Mouse (Mus musculus): ENCODE results near the gene Ntrk3. TPM values are rescaled to one million over a fixed set of nuclear protein-coding genes. Genes with fewer than 3 reads are reported as not detected.

The Ntrk3 gene
- polyA plus RNA-seq, 1 experiment from 2014 or later = 0.16 TPM

GRCm38 (mm10) chr7:78656181-78656580 is 81.6 kb downstream of the Ntrk3 start:
- Histone ChIP-seq H3K9me3 (replicated peaks) (no peaks in the 10 kb centered on the region), H3K4me3 (no peak overlapping the region), H3K27ac (no peak overlapping the region), H3K36me3 (no peaks in the 10 kb centered on the region), H3K27me3 (ENCODE audit: low read depth, poor library complexity, severe bottlenecking) (no peaks in the 10 kb centered on the region), H3K4me1 (no peaks in the 10 kb centered on the region)
- WGBS = 72% methylated on average over 3 of the region's 3 CpGs
- no peak for DNase-seq (ENCODE audit: low spot score)

- no peaks in the 10 kb centered on the region for H3K27me3 ChIP-seq (ENCODE audit: low read depth, poor library complexity, severe bottlenecking)
- H3K4me3 ChIP-seq = no peak overlapping the region
- H3K9me3 ChIP-seq (replicated peaks) = no peaks in the 10 kb centered on the region
- H3K27ac ChIP-seq = no peak overlapping the region
- H3K4me1 ChIP-seq = no peaks in the 10 kb centered on the region
- WGBS = 25% methylated on average over 4 of the region's 4 CpGs
- DNase-seq (ENCODE audit: low spot score) = no peak
- no peaks in the 10 kb centered on the region for H3K36me3 ChIP-seq
These were observed 84.1 kb downstream of the Ntrk3 start for GRCm38 (mm10) chr7:78653686-78654085.

- no peak for DNase-seq (ENCODE audit: low spot score)
- WGBS = 82% methylated on average over 1 of the region's 1 CpGs
- H3K36me3 ChIP-seq = no peaks in the 10 kb centered on the region
- H3K4me3 ChIP-seq = no peak overlapping the region
- no peaks in the 10 kb centered on the region for H3K9me3 ChIP-seq (replicated peaks)
- H3K27ac ChIP-seq = no peak overlapping the region
- H3K4me1 ChIP-seq = no peaks in the 10 kb centered on the region
- no peaks in the 10 kb centered on the region for H3K27me3 ChIP-seq (ENCODE audit: low read depth, poor library complexity, severe bottlenecking)
These were observed 85.5 kb downstream of the Ntrk3 start for GRCm38 (mm10) chr7:78652296-78652695.

GRCm38 (mm10) chr7:78651540-78651939 is 86.3 kb downstream of the Ntrk3 start:
- Histone ChIP-seq H3K27me3 (ENCODE audit: low read depth, poor library complexity, severe bottlenecking) (no peaks in the 10 kb centered on the region), H3K27ac (no peak overlapping the region), H3K4me3 (no peak overlapping the region), H3K9me3 (replicated peaks) (no peaks in the 10 kb centered on the region), H3K4me1 (no peaks in the 10 kb centered on the region), H3K36me3 (no peaks in the 10 kb centered on the region)
- no peak for DNase-seq (ENCODE audit: low spot score)
- 64% methylated on average over 1 of the region's 1 CpGs for WGBS

GRCm38 (mm10) chr7:78643667-78644066 is 94.1 kb downstream of the Ntrk3 start:
- H3K4me1 ChIP-seq = no peaks in the 10 kb centered on the region
- no peaks in the 10 kb centered on the region for H3K27me3 ChIP-seq (ENCODE audit: low read depth, poor library complexity, severe bottlenecking)
- no peaks in the 10 kb centered on the region for H3K36me3 ChIP-seq
- H3K27ac ChIP-seq = no peak overlapping the region
- no peak overlapping the region for H3K4me3 ChIP-seq
- no peaks in the 10 kb centered on the region for H3K9me3 ChIP-seq (replicated peaks)
- no peak for DNase-seq (ENCODE audit: low spot score)
- 65% methylated on average over 6 of the region's 6 CpGs for WGBS

GRCm38 (mm10) chr7:78623686-78624085 is 114.1 kb downstream of the Ntrk3 start:
- H3K36me3 ChIP-seq = no peaks in the 10 kb centered on the region
- H3K4me1 ChIP-seq = no peaks in the 10 kb centered on the region; the same call in 1 of the 2 replicates
- H3K27me3 ChIP-seq (ENCODE audit: low read depth, poor library complexity, severe bottlenecking) = no peaks in the 10 kb centered on the region
- no peak for DNase-seq (ENCODE audit: low spot score)
- WGBS = 66% methylated on average over 4 of the region's 4 CpGs
- no peak overlapping the region for H3K27ac ChIP-seq
- H3K9me3 ChIP-seq (replicated peaks) = no peaks in the 10 kb centered on the region
- no peak overlapping the region for H3K4me3 ChIP-seq

- Histone ChIP-seq H3K4me1 (no peaks in the 10 kb centered on the region), H3K36me3 (no peaks in the 10 kb centered on the region), H3K4me3 (no peak overlapping the region), H3K27ac (no peak overlapping the region), H3K9me3 (replicated peaks) (no peaks in the 10 kb centered on the region), H3K27me3 (ENCODE audit: low read depth, poor library complexity, severe bottlenecking) (no peaks in the 10 kb centered on the region)
- DNase-seq (ENCODE audit: low spot score) = no peak
- WGBS = 59% methylated on average over 4 of the region's 4 CpGs
These were observed 116.7 kb downstream of the Ntrk3 start for GRCm38 (mm10) chr7:78621115-78621514.

GRCm38 (mm10) chr7:78619818-78620577 is 117.8 kb downstream of the Ntrk3 start:
- H3K4me1 ChIP-seq = no peaks in the 10 kb centered on the region
- H3K27me3 ChIP-seq (ENCODE audit: low read depth, poor library complexity, severe bottlenecking) = no peaks in the 10 kb centered on the region
- H3K9me3 ChIP-seq (replicated peaks) = no peaks in the 10 kb centered on the region
- H3K27ac ChIP-seq = no peak overlapping the region
- DNase-seq (ENCODE audit: low spot score) = no peak
- 60% methylated on average over 9 of the region's 9 CpGs for WGBS
- H3K4me3 ChIP-seq = no peak overlapping the region
- H3K36me3 ChIP-seq = no peaks in the 10 kb centered on the region

- no peak for DNase-seq (ENCODE audit: low spot score)
- Histone ChIP-seq H3K4me3 (no peak overlapping the region), H3K36me3 (no peaks in the 10 kb centered on the region), H3K27me3 (ENCODE audit: low read depth, poor library complexity, severe bottlenecking) (no peaks in the 10 kb centered on the region), H3K9me3 (replicated peaks) (no peaks in the 10 kb centered on the region), H3K4me1 (peaks cover 13% of the 10 kb centered on the region), H3K27ac (no peak overlapping the region)
- WGBS = 27% methylated on average over 5 of the region's 5 CpGs
These were observed 132.2 kb downstream of the Ntrk3 start for GRCm38 (mm10) chr7:78605538-78606130.

- peaks cover 13% of the 10 kb centered on the region for H3K4me1 ChIP-seq
- no peak for DNase-seq (ENCODE audit: low spot score)
- no peaks in the 10 kb centered on the region for H3K9me3 ChIP-seq (replicated peaks)
- no peak overlapping the region for H3K27ac ChIP-seq
- H3K27me3 ChIP-seq (ENCODE audit: low read depth, poor library complexity, severe bottlenecking) = peaks cover 16% of the 10 kb centered on the region
- no peak overlapping the region for H3K4me3 ChIP-seq
- WGBS = 31% methylated on average over 7 of the region's 7 CpGs
- H3K36me3 ChIP-seq = no peaks in the 10 kb centered on the region
These were observed 133.9 kb downstream of the Ntrk3 start for GRCm38 (mm10) chr7:78603922-78604321.

GRCm38 (mm10) chr7:78601851-78602250 is 136.0 kb downstream of the Ntrk3 start:
- H3K36me3 ChIP-seq = no peaks in the 10 kb centered on the region
- WGBS = 83% methylated on average over 3 of the region's 3 CpGs
- no peaks in the 10 kb centered on the region for H3K9me3 ChIP-seq (replicated peaks)
- peaks cover 24% of the 10 kb centered on the region for H3K4me1 ChIP-seq
- no peak overlapping the region for H3K27ac ChIP-seq
- H3K27me3 ChIP-seq (ENCODE audit: low read depth, poor library complexity, severe bottlenecking) = peaks cover 37% of the 10 kb centered on the region
- H3K4me3 ChIP-seq = no peak overlapping the region
- DNase-seq (ENCODE audit: low spot score) = no peak

GRCm38 (mm10) chr7:78600886-78601285 is 136.9 kb downstream of the Ntrk3 start:
- Histone ChIP-seq H3K36me3 (no peaks in the 10 kb centered on the region), H3K27me3 (ENCODE audit: low read depth, poor library complexity, severe bottlenecking) (peaks cover 46% of the 10 kb centered on the region), H3K4me3 (no peak overlapping the region), H3K9me3 (replicated peaks) (no peaks in the 10 kb centered on the region), H3K4me1 (peaks cover 24% of the 10 kb centered on the region), H3K27ac (no peak overlapping the region)
- no peak for DNase-seq (ENCODE audit: low spot score)
- 93% methylated on average over 6 of the region's 6 CpGs for WGBS

- no peak overlapping the region for H3K4me3 ChIP-seq
- no peak overlapping the region for H3K27ac ChIP-seq
- H3K27me3 ChIP-seq (ENCODE audit: low read depth, poor library complexity, severe bottlenecking) = peaks cover 48% of the 10 kb centered on the region
- H3K4me1 ChIP-seq = peaks cover 18% of the 10 kb centered on the region
- no peaks in the 10 kb centered on the region for H3K9me3 ChIP-seq (replicated peaks)
- DNase-seq (ENCODE audit: low spot score) = no peak
- WGBS = 86% methylated on average over 6 of the region's 6 CpGs
- H3K36me3 ChIP-seq = no peaks in the 10 kb centered on the region
These were observed 137.7 kb downstream of the Ntrk3 start for GRCm38 (mm10) chr7:78599941-78600677.
